Mouse (Mus musculus) telencephalon, adult 2 months (tissue): ENCODE results near the gene Il3ra.

Experiments
- DNase-seq: peaks from one replicate; pipeline ENCODE4 v3.0.0-alpha.2; 2011; ENCODE audit warnings: low read depth, low spot score

Il3ra gene

DNA sequence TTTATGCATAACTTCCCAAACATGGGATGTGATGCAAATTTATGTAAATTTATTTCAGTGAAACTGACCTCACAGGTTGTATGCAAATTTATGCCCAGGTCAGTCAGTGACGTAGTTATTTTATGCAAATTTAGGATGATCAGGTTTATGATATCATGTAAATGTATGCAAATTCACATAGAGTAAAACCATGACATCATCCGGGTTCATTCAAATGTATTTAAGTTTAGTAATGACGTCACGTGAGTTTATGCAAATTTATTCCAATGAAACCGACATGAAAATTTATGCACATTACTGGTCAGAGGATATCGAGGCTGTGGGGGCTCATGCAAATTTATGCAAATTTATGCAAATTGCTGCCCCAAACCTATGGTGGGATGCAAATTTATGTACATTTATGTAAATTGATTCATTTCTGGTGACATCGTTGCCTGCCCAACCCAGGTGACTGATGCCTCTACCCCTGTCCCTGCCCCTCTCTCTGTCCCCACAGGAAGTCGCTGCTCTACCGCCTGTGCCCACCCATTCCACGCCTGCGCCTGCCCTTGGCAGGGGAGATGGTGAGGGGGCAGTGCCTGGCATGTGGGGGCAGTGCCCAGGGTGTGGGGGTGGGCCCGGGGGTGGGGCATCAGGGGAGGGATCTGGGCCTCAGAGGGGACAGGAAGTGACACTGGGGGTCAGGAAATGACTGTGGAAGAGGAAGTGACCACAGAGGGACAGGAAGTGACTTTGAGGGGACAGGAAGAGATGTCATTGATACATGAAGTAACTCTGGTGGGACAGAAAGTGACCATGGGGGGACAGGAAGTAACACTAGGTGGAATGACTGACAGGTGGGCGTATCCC is 8.7 kb downstream of the Il3ra start:
- DNase-seq, result no peak

DNA sequence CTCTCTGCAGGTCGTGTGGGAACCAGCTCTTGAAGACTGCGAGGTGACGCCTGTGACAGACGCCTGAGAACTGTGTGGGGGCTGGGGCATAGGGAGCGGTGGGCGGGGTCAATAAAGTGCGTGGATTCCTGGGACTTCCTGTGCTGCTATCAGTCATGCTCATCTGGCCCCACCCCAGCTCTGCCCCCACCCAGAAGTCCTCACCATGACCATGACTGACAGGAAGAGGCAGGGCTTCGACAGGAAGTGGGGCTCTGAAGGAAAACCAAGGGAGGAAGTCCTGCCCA is 9.2 kb downstream of the Il3ra start:
- no peak for DNase-seq

DNA sequence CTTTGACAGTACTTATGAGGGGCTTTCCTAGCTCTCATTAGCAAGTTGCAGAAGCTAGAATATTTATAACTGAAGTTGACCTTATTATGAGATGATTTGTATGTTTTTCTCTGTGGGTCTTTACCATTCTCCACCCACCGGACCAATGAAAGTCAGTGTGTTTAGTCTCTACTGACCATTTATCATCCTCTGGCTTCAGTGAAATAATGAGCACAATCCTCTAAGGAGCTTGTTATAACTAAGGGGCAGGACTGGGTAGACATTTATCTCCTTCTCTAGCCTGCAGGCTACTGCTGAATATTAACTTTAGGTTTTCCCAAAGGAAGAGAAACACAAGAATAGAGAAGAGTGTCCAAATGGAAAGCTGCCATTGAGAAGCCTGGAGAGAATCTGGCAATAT is 49.5 kb downstream of the Il3ra start:
- no peak for DNase-seq

DNA sequence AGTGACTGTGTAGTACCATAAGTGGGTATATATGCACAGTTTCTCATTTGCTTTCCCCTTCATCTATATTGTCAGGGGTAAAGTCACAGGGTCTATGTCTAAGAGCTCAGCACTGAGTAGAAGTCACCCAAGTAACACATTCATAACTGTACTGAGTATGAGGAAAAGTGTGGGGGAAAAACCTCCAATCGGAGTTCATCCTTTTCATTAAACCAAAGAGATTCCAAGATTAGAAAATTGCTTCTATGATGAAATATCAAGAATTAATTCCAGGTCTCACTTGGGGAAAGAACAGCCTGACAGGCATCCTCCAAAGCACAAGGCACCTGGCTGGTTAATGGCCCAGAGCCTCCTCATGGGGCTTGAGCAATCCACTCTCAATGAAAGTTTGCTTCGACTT is 54.9 kb downstream of the Il3ra start, which contains the start of gene Olfr721-ps1:
Olfr721-ps1 (plus strand) TSS at position 301 of the 400 bp plus-strand sequence.
- no peak for DNase-seq
